Mouse (Mus musculus): ENCODE data around the gene Becn1.

DNA sequence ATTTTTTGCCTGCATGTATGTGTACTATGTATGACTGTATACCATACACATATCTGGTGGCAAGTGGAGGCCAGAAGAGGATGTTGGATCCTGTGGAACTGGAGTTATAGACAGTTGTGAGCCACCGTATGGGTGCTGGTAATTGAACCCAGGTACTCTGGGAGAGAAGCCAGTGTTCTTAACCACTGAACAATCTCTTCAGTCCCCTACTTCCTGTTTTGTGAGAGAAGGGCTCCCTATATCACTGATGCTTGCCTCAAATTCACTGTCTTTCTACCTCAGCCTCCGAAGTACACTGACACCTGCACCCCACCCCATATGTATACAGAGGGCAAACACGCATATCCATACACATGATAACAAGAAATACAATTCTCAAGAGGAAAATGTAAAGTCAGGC is 9.0 kb upstream of the Becn1 start:
- TF ChIP-seq CTCF (IDR thresholded peaks at IDR 0.05; ENCODE audit: insufficient read depth, low read depth, low read length) (no peak), POLR2A (IDR thresholded peaks at IDR 0.05; ENCODE audit: insufficient read depth, low read depth, low read length) (no peak)
